In the genomic region with DNA sequence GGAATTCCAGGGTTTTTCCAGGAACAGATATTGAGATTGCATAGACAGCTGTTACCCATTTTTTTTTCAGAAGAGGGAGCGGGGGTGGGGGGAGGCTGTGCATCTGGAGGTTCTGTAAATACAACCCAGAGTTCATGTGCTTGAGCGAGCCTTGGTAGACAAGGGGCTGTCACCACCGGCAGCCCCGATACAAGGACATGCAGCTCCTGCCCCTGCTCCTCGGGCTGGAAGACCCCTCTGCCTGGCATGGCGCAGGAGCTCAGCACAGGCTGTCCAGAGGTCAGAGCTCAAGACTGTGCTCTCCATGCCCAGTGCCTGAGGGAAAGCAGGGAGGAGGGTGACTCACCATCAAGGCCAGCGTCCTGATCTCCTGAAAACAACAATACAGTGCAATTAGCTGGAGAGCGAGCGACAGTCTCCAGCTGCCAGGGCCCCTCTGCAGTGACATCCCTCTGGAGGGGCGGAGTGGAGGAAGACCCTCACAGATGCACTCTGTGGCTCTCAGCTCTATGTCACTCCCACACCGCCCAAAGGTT, we compare ENCODE assay signal across 15 mouse cellular contexts.
DNase-seq lines count a peak whose midpoint lies in the region; ATAC-seq and TF ChIP-seq lines count a peak whose summit lies in the region.
"Had no signal": no experiment of that assay in that cellular context is flagged by ENCODE, and none has a peak within 500 bp of the region (broad histone marks: within the 10 kb centered on the region; RNA-seq: fewer than 3 reads in every experiment).

No protein-coding gene starts in this region.

- H3K4me3 ChIP-seq in heart, embryonic 10.5 days = no peak overlapping the region
- H3K4me3 ChIP-seq in heart, adult 2 months = no peak overlapping the region
- H3K4me3 ChIP-seq in lung, embryonic 16.5 days (ENCODE audit: low read length) = no peak overlapping the region
- H3K4me3 ChIP-seq in embryonic facial prominence, embryonic 12.5 days = no peak overlapping the region

- TF ChIP-seq CTCF in heart, adult 2 months (IDR thresholded peaks at IDR 0.05) = no peak

- peaks cover 67% of the 10 kb centered on the region for H3K36me3 ChIP-seq in heart, embryonic 10.5 days
- H3K36me3 ChIP-seq in heart, adult 2 months (ENCODE audit: control insufficient read depth, insufficient read depth, low read length) = no peaks in the 10 kb centered on the region
- peaks cover 13% of the 10 kb centered on the region for H3K36me3 ChIP-seq in lung, embryonic 16.5 days (ENCODE audit: control insufficient read depth, insufficient read depth, low read length)
- H3K36me3 ChIP-seq in embryonic facial prominence, embryonic 12.5 days = peaks cover 6% of the 10 kb centered on the region
- H3K36me3 ChIP-seq: G1E had no signal

- H3K27ac ChIP-seq in heart, embryonic 10.5 days = peak overlapping the region; percentile 38; the same call in 1 of the 2 replicates
- no peak overlapping the region for H3K27ac ChIP-seq in heart, adult 2 months
- peak overlapping the region; percentile 38; the same call in 1 of the 2 replicates for H3K27ac ChIP-seq in lung, embryonic 16.5 days (ENCODE audit: low read length)
- H3K27ac ChIP-seq in embryonic facial prominence, embryonic 12.5 days = 0 out of 2 replicates have a peak overlapping the region, but pooled peaks have one; percentile 26

- peak; percentile 78 for ATAC-seq in lung, embryonic 16.5 days (ENCODE audit: low read depth)
- ATAC-seq in embryonic facial prominence, embryonic 12.5 days (ENCODE audit: insufficient number of reproducible peaks, insufficient read depth, low FRiP score, low TSS enrichment) = no peak
- ATAC-seq: hindbrain, embryonic 16.5 days had no signal

- TF ChIP-seq EP300 in heart, adult 2 months (IDR thresholded peaks at IDR 0.05; ENCODE audit: insufficient read depth, low read depth, low read length) = no peak

- intact Hi-C loops in heart, adult 2 months (cut with DNase I) = no loop called here

- no peak overlapping the region for H3K4me2 ChIP-seq in lung, embryonic 16.5 days (ENCODE audit: low read depth, low read length)
- no peak overlapping the region for H3K4me2 ChIP-seq in embryonic facial prominence, embryonic 12.5 days (replicated peaks)
- H3K4me2 ChIP-seq: midbrain, embryonic 11.5 days had no signal

- H3K27me3 ChIP-seq in heart, embryonic 10.5 days (ENCODE audit: insufficient read depth, poor library complexity, severe bottlenecking) = no peaks in the 10 kb centered on the region
- no peaks in the 10 kb centered on the region for H3K27me3 ChIP-seq in heart, adult 2 months (ENCODE audit: control insufficient read depth, insufficient read depth, low read length)
- H3K27me3 ChIP-seq in lung, embryonic 16.5 days (ENCODE audit: control insufficient read depth, insufficient read depth, low read depth, low read length) = no peaks in the 10 kb centered on the region
- no peaks in the 10 kb centered on the region for H3K27me3 ChIP-seq in embryonic facial prominence, embryonic 12.5 days

- no peak for DNase-seq in heart, embryonic 10.5 days (ENCODE audit: low spot score)
- DNase-seq in heart, adult 2 months = no peak
- DNase-seq in lung, adult 18-20 months = no peak
- DNase-seq in mesoderm, embryonic 11.5 days (ENCODE audit: low read depth, low spot score) = peak; percentile 31
- DNase-seq in frontal cortex, postnatal 25 days (ENCODE audit: low spot score in 2 of 2) = no peak
- DNase-seq in left cerebral cortex, adult 18-20 months (ENCODE audit: low spot score in 2 of 2) = no peak
- DNase-seq: cerebellum, adult 11-12 months; layer of hippocampus, adult 9-11 months; liver; spleen, adult 18-20 months had no signal

- H3K9me3 ChIP-seq in heart, embryonic 10.5 days = peaks cover 21% of the 10 kb centered on the region
- H3K9me3 ChIP-seq in lung, embryonic 16.5 days (ENCODE audit: control insufficient read depth, low read length) = peaks cover 12% of the 10 kb centered on the region
- H3K9me3 ChIP-seq in embryonic facial prominence, embryonic 12.5 days = peaks cover 30% of the 10 kb centered on the region
- H3K9me3 ChIP-seq: G1E had no signal

- no peak for TF ChIP-seq POLR2A in heart, adult 2 months (IDR thresholded peaks at IDR 0.05; ENCODE audit: insufficient read depth, low read depth, low read length)

- H3K79me2 ChIP-seq in heart, adult 2 months (replicated peaks; ENCODE audit: control insufficient read depth, insufficient read depth, low read length) = no peaks in the 10 kb centered on the region

- WGBS in heart, embryonic 10.5 days = 61% methylated on average over 11 of the region's 11 CpGs
- 61% methylated on average over 11 of the region's 11 CpGs for WGBS in heart, adult 2 months
- 35% methylated on average over 11 of the region's 11 CpGs for WGBS in lung, embryonic 16.5 days
- 28% methylated on average over 11 of the region's 11 CpGs for WGBS in embryonic facial prominence, embryonic 12.5 days

- peaks cover 12% of the 10 kb centered on the region for H3K4me1 ChIP-seq in heart, embryonic 10.5 days
- no peaks in the 10 kb centered on the region for H3K4me1 ChIP-seq in heart, adult 2 months (ENCODE audit: control insufficient read depth, insufficient read depth, low read length)
- H3K4me1 ChIP-seq in lung, embryonic 16.5 days (replicated peaks; ENCODE audit: control insufficient read depth, insufficient read depth, low read length) = peaks cover 3% of the 10 kb centered on the region; the same call in 1 of the 2 replicates
- H3K4me1 ChIP-seq in embryonic facial prominence, embryonic 12.5 days = peaks cover 8% of the 10 kb centered on the region; the same call in 1 of the 2 replicates

- no peak overlapping the region for H3K9ac ChIP-seq in heart, adult 2 months (ENCODE audit: low read depth, low read length)
- no peak overlapping the region for H3K9ac ChIP-seq in lung, embryonic 16.5 days (ENCODE audit: low read length)
- H3K9ac ChIP-seq in embryonic facial prominence, embryonic 12.5 days = no peak overlapping the region
